Mouse (Mus musculus) left cerebral cortex, adult 11 months (tissue): Measurements from ENCODE around the gene Gpr108.
A peak's percentile ranks its signal among the peaks of the same experiment; 100 is the strongest.
"Not testable (repeated sequence)": the region's sequence is repeated elsewhere in the genome, so short reads cannot be mapped to it uniquely, and the experiment has no call there.

Source experiments
- DNase-seq: peaks from one replicate; pipeline ENCODE4 v3.0.0; 2022; ENCODE audit warnings: low spot score

The Gpr108 gene

DNA sequence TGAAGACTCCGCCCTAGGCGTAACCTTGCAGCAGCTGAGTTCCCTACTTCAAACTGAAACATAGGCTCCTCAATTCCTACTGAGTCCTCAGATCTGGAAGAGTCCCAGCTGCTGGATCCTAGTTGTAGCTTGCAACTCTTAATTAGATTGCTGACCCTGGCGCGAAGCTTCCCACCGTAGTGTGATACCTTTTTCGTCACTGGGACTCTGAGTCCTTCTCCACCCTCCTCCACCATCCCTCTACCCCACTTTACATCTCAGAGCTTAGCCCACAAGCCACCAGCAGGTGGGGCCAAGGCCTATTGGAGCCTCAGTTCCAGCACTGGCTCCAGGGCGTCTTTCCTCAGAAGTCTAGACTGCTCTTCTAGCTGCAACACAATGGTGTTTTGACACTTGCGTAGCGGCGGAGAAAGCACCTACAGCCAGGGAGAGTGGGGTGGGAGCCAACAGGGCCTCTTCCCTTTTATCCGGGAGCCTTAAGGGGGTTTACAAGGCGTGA lies at the start of gene Gpr108:
Gene Gpr108, minus strand, starts transcription at position 246 of the 499 bp plus-strand sequence.
- peak; percentile 79 for DNase-seq

DNA sequence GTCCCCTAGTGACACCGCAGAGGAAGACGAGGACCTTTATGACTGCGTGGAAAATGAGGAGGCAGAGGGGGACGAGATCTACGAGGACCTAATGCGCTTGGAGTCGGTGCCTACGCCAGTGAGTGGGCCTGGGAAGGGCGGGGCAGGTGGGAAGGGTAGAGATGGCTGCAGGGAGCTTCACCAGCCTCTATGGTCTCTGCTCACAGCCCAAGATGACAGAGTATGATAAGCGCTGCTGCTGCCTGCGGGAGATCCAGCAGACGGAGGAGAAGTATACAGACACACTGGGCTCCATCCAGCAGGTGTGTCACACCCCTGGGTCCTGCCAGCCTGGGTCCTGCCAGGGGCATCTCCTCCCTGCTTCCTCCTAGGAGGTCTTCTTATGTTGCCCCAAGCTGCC lies 48.8 kb upstream of the Gpr108 start:
- DNase-seq: no peak

DNA sequence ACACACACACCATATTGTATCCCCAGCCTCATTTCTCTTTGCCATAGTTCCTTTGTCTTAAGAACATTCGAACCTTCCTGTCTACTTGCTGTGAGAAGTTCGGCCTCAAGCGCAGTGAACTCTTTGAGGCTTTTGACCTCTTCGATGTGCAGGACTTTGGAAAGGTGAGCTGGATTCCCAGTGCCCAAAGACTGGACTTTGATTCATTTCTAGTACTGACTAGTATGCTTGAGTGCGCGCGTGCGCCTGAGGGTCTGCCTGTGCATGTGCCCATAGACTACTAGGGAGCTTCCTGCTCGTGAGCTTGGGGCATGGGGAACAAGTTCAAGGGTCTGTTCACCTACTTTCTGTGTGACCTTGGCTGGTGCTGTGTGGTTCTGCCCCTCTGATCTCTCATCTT lies 47.7 kb upstream of the Gpr108 start:
- DNase-seq: no peak

DNA sequence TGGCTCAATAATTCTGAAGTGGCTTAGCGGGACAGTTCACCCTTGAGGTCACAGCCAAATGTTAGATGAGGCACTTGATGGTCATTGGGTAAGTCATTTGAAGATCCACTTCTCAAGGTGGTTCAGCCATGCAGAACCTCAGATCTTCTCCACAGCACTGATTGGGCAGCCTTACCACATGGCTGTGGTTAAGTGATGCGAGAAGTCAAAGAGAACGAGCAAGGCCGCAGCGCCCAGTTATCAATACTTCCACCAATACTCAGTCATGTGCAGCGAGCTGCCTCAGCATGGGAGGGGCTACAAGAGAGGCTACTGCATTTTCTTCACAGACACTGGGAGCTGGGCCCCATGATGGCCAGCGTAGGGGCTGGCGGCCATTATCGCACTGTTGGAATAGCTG lies 44.7 kb upstream of the Gpr108 start:
- DNase-seq: no peak

DNA sequence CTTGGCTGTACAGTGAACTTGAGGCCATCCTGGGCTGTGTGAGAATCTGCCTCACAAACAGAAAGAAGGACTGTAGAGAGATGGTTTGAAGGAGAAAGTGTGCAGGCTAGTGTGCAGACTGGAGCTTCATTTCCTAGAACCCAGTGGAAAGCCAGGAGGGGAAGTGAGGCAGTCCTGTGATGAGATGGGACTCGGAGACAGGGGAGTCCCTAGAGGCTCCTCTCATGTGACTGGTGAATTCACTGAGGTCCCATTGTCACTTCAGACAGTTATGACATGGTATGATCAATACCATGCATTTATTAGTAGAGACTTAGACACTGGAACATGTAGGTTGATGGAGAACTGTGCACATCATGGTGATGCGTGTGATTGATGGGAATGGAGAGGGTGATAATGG lies 44.1 kb upstream of the Gpr108 start:
- DNase-seq: no peak

DNA sequence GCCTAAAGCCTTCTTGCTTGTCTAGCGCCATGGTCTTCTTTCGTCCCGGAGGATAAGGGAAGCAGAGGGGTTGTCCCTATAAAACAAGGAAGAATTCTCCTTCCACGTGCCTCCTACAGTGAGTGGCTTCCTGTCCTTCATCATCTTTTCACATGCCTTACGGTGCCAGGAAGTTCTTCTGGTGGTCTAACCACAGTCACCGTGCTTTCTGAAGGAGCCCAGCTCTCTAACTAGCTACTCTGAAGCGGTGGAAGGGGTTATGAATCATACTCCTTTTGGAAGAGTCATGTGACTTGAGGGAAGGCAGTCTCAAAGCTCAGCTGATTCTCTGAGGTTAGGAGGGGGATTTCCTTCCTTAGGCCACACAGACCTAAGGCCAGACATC lies 42.4 kb upstream of the Gpr108 start:
- no peak for DNase-seq

DNA sequence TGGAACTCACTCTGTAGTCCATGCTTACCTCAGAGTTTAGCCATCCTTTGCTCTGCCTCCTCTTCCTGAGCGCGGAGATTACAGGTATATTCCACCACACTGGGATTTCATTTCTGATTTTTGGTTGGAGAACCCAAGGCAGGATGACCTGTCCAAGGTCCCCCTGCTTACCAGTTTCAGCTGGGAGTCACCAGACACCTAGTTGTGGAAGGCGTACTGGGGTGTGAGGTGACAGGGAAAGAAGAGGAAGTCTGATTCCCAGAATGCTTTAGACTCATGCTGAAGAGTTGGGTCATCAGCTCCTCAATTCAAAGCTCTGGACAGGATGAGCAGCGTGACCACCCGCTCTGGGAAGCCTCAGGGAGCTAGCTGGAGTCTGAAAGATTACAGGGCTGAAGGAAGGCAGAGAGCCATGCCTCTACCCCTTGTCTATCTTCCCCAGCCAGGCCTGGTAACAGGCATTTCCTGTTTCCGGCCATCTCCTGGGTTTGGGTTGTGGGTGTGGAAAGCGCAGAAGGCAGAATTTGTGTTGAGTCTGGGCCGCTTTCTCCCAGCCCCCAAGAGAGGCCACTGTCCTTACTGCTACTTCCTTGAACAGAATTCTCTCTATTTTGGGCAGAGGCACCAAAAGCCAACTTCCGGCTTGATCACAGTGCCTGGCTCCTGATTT lies 41.9 kb upstream of the Gpr108 start:
- no peak for DNase-seq

DNA sequence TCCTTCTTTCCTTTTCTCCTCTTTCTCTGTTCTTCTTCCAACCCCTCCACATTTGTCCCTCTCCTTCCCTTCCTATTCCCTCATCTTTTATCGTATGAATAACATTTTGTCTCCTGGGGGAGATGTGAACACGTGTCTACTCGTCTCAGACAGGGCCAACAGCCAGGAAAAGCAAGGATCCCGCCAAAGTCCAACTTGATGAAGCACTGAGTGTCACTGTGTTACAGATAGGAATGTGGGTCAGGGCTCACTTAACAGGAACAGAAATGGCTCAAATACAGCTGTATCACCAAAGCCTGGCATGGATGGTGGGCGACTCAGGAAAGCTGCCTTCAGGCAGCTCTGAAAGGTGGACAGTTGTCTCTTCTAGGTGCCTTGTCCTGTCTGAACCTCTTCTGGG lies 41.0 kb upstream of the Gpr108 start:
- DNase-seq: no peak

DNA sequence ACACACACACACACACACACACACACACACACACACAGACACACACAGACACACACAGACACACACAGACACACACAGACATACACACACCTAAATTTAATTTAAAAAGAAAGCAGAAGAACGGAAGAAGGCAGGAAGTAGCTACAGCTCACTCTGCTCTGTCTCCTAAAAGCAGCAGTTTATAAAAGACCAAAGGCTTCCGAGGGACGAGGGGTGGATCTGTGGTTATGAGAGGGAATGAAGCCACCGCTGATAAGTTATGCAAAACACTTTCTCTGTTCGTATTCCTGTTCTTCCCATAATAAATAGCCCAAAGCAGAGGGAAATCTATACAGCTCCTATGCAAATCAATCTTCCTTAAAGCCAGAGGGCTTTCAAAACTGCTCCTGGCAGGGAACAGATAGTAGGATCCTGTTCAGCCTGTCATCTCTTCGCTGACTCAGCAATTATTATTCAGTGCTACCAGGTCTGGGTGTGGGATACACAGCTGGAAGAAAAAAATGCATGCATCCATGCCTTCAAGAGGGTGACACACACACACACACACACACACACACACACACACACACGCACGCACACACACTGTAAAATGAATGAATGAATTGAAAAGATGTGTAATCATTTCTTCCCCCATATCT lies 38.6 kb upstream of the Gpr108 start:
- DNase-seq: no peak

DNA sequence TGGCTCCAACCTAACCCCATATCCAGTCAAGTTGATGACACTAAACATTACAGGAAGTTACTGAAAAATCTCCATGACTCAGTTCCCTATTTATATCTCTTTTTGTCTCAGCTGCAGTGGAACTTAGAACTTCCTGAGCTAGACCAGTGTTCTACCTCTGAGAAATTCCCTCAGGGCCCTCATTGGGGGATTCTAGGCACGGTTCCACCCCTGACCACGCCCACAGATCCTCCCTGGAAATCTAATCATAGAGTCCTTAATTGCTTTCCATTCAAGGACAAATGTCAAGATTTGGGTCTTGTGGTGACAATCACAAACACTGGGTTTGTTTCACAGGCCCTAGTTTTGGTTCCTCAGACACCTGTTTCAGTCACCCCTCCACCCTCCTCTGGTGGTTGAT lies 36.8 kb upstream of the Gpr108 start:
- no peak for DNase-seq

DNA sequence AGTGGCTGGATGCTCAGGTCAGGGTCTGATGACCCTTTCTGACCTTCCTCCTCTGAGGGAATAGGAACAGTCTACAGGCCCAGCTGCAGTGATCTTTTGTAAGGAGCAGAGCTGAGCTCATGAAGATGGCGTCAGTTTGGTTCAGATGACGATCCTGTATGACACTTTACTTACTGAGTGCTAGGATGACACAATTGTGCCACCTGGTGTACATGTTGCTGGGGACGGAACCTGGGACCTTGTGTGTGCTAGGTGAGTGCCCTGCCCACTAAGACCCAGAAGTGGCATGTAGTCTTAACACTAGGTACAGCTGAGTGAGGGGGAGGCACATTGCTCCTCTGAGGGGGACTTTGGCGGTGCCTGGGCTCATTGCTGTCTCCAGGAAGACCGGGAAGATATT lies 35.7 kb upstream of the Gpr108 start:
- DNase-seq: no peak

DNA sequence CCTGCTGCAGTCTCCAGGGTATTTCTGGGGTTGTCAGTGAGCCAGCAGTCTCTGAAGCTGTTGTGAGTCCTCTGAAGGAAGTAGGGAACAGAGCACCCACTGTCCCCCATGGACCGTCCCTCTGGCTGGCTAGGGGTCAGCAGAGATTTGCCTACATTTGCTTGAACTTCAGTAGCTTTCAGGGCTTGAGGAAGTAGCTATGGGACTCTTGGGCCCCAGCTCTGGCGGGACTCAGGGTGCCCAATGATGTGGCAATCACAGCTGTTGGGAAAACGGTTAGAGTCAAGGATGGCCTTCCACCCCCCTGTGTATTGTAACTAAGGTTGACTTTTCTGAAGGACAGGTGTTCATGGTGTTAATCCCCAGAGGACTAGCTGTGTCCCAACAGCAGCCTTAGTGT lies 32.2 kb upstream of the Gpr108 start:
- DNase-seq: no peak

DNA sequence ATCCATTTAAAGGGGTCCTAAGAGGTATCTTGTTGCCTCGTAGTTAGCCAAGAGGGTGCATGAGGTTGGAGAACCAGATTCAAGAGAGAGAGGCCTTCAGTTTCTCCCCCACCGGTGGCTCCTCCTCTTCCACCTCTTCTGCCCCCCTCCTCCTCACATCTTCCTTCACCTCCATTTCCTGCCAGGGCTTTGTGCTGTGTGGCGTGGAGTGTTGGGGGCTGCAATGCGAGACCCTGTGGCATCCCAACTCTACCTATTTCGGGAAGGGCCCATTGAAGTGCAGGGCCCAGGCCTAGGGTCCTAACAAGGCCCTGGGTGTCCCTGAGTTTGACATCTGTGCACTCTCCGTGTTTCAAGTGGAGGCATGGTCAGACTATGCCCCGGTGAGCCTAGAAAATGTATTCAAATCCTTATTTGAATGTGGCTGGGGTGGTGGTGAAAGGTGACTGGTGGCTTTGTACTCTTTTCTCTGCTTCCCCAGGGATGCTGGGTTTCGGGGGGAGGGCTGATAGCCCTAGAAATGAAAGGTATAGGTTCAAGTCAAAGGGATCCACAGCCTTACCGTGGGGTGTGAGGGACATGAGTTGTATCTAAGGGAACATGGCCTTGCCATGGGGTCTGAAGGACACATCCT lies 31.5 kb upstream of the Gpr108 start:
- no peak for DNase-seq

DNA sequence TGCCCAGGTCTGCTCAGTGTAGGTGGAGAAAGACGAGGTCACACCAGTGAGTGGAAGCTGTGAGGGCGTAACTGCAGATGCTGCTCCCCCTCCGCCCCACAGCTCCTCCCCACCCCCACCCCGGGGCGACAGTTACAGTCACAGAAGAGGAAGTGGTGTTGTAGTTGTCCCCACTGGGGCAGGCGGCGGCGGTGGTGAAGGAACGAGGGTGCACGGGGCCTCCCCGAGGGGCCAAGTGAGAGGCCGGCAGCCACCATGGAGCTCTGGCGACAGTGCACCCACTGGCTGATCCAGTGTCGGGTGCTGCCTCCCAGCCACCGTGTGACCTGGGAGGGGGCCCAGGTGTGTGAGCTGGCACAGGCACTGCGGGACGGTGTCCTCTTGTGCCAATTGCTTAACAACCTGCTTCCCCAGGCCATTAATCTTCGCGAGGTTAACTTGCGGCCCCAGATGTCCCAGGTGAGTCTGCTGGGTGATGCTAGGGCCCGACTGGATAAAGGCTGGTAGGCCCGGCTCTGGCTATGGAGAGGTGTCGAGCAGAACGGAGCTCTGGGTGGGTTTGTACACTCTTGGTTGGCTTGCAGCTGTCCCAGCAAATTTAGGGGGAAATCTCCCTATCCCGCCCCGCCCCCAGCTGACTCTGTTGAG lies 30.8 kb upstream of the Gpr108 start, which contains the start of gene Vav1:
Gene Vav1, plus strand, starts transcription at position 158 of the 648 bp plus-strand sequence.
- no peak for DNase-seq

DNA sequence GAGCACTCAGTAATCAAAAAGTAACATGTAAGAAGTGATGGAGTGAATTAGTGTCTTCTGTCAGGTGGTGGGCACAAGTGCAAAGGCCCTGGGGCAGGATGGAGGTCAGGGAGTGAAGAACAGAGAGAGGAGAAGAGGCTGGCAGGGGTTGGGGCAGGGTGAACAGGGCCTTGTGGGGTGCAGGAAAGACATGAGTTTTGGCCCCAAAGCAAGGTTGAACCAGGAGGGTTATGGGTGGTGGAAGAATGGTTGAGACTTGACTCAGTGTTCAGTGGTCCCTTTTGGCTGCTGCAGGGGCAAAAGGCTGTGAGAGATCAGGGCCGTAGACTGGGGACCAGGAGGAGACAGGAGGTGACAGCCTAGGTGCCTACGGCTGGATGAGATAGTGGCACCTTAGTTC lies 30.3 kb upstream of the Gpr108 start:
- DNase-seq: no peak

DNA sequence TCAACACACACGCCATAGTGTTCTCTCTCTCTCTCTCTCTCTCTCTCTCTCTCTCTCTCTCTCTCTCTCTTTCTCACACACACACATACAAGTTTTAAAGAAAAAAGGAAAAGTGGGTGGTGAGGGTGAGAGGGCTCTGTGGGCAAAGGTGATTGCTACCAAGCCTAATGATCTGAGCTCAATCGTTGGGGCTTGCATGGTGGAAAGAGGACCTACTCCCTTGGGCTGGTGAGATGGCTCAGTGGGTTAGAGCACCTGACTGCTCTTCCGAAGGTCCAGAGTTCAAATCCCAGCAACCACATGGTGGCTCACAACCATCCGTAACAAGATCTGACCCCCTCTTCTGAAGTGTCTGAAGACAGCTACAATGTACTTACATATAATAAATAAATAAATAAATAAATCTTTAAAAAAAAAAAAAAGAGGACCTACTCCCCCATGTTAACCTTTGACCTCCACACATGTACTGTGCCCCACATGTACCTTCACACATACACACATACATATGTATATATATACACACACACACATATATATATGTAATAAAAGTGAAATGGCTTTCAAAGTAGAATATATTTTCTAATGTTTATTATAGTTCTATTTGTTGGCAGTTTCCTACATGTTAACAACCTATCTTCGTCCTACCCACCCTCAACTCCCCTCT lies 29.5 kb upstream of the Gpr108 start:
- not testable (repeated sequence) for DNase-seq

DNA sequence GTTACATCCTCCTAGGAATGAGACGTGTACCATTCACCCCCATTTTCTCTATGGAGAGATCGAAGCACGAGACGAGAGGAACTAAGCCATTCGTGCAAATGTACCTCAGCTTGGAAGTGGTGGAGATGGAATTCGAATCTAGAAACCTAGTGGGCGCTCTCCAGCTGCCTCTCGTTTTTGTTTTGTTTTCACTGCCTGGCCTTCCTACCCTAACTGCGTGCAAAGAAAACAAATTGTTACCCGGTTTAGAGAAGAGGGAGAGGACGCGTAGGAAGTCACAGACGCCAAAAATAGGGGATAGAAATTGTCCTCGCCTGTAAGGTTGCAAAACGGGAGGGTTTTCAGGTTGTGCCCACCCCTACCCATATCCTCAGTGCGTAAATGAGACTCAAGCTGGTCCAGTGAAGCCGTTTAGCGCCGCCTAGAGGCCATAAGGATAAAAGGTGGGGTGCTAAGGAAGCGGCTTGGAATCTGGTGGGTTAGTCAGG lies 28.4 kb upstream of the Gpr108 start:
- peak; percentile 52 for DNase-seq

DNA sequence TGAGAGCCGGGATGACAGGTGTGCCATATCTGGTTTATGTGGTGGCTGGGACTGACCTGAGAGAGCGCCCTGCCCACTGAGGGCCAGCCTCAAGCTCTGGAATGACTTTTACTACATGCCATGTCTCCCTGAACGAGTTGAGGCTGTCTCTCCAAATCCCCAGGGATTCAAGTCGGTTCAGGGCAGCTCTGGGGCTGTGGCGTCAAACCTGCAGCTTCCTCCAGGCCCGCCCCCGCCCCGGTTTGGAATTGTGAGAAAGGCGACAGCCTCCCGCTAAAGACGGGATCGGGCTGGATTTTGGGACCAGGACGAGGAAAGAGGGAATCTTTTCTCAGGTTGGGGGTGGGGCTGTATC lies 27.7 kb upstream of the Gpr108 start:
- DNase-seq: no peak

DNA sequence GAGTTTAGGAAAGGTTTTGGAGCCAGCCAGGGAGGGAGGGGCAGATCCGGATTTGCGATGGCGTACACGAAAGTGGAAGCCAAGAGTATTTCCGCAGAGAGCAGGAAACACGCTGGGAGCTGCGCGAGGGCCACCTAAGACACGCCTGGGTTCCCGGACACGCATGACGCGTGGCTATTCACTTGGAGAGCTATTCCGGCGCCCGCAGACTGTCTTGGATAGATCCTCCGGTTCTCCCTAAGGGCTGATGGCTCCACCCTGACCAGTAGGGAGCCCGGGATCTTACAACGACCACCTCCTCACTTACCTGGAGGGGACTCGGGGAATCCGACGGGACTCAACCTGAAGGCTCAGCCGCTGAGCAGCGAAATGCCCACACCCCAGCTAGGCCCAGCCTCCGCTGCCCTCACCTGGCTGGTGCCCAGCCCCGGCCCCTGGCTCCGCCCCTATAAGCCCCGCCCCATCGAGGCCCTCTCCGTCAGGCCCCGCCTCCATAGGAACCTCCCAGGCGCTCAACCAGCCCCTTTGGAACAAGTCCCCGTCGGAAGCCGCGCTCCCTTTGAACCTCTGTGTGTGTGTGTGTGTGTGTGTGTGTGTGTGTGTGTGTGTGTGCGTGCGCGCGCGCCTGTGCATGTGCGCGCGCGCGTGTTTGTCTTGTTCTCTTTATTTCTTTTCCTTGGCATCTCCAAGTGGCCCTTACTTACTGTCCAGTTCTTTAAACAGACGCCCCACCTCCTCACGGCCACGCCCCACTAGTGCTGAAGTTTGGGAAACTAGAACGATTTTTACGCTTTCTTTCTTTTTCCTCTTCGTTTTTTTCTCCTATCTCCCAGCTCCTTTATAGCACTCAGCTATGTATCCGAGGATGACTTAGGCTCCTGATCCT lies 27.1 kb upstream of the Gpr108 start:
- DNase-seq: peak; percentile 36

DNA sequence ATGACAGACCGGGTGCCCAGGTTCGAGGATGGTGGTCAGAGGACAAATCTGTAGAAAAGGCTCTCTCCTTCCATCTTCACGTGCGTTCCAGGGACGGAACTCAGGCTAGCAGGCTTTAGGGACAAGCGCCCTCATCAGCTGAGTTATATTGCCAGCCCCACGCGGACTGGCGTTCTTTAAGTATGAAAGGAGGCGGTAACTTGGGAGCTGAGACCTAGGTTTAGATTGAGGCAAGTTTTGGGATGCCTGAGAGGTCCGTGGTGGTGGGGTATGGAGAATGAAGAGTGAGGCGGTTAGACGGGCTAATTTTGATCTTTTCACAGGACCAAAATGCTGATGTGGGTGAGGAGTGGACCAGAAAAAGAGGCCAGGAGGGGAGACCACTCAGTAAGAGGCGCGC lies 26.4 kb upstream of the Gpr108 start:
- no peak for DNase-seq

DNA sequence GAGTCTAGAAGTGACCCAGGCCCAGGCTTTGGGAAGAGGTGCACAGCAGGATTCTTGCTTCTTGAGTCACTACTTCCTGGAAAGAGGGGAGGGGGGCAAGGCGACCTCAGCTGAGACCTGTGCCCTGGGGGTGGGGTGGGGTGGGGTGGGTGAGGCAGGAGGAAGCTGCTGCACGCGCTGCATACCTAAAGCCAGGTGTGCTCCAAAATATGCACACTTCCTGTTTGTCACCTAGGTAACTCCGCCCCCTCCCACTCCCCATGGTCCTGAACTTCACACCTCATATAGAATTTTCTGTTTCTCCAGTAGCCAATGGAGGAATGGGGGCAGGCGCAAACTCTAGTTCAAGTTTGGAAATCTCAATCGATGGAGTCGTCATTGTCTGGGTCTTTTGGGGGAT lies 25.6 kb upstream of the Gpr108 start:
- DNase-seq: no peak
